Mouse (Mus musculus) ZHBTc4 (cell line): Measurements from ENCODE around the gene Ankrd34a.
A peak's percentile ranks its signal among the peaks of the same experiment; 100 is the strongest.

ENCODE experiments used
- DNase-seq: peaks from one replicate; pipeline ENCODE4 v3.0.0-alpha.2; 2011; ENCODE audit warnings: low read depth, low spot score

The Ankrd34a gene

DNA sequence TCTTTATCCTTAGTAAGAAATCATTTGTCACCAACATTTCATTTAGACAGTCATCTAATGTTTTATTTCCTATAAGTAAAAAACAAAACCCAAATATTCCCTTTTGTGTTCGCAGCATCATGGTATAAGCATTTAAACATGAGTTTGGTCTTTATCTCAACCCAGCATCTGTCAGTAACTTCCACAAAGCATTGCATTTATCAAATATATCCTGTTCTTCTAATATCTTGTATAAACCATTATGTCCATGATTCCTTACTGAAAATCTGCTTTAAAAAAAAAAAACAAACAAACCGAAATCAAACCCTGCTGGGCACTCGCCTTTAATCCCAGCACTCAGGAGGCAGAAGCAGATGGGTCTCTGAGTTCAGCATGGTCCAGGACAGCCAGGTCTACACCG, 10.2 kb downstream of the Ankrd34a start:
- no peak for DNase-seq

- no peak for DNase-seq
Measured at GRCm38 (mm10) chr3:96617941-96618340, 21.5 kb downstream of the Ankrd34a start.

DNA sequence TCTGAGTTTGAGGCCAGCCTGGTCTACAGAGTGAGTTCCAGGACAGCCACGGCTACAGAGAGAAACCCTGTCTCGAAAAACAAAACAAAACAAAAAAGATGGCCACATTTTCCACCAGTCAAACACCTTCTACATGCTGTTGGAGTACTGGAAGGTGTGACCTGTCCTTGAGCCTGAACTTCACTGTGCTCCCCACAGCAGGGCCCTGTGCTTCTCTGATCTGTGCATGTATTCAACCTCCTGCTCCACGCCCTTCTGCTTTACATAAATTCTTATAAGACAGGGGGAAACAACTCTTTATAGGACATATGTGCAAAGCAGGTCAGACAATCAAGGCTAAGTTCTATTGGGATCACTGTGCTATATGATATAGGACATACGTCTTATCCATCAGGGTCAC, 26.8 kb downstream of the Ankrd34a start:
- DNase-seq: peak; percentile 66

GRCm38 (mm10) chr3:96629729-96630600, 33.5 kb downstream of the Ankrd34a start, which contains the start of gene Rbm8a:
Gene Rbm8a (plus strand): TSS chr3:96629933.
- peak; percentile 99 for DNase-seq

GRCm38 (mm10) chr3:96632058-96632457, 35.6 kb downstream of the Ankrd34a start:
- no peak for DNase-seq

DNA sequence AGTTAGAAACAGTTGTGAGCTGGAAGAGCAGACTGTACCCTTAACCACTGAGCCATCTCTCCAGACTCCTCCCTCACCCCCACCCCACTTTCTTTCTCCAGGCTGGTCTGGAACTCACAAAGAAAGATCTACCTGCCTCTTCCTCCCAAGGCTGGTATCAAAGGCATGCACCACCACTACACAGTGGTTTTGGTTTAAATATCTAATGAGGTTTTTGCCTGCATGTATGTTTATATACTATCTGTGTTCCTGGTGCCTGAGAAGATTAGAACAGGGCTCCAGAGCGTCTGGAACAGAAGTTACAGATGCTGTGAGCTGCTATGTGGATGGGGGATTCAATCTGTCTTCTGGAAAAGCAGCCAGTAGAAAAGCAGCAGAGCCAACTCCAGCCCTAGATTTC, 37.6 kb downstream of the Ankrd34a start:
- no peak for DNase-seq

GRCm38 (mm10) chr3:96634928-96635879, 38.8 kb downstream of the Ankrd34a start, which contains the start of the genes Pex11b and Gm42957:
Gene Pex11b (plus strand): TSS chr3:96635376.
Gene Gm42957 (plus strand): TSS chr3:96635474.
- DNase-seq: peak; percentile 97

DNA sequence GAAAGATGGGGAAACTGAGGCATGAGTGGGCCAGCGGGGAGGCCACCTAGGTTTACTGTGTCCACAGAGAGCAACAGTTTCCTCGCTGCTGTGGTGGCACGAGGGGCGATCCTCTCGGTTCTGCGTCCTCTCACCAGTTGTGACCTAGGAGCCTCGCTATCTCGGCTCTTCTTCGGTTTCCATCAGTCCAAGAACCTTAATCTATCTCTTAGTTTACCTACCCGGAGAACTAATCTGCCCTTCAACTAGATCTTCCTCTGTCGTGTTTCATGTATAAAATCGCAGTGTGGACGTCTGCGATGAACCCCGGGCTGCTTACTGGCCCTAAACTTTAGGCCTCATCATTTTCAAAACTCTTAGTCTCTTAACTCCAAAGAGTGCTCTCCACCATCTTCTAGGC, 39.5 kb downstream of the Ankrd34a start:
- no peak for DNase-seq

GRCm38 (mm10) chr3:96636448-96636847, 40.0 kb downstream of the Ankrd34a start:
- no peak for DNase-seq

DNA sequence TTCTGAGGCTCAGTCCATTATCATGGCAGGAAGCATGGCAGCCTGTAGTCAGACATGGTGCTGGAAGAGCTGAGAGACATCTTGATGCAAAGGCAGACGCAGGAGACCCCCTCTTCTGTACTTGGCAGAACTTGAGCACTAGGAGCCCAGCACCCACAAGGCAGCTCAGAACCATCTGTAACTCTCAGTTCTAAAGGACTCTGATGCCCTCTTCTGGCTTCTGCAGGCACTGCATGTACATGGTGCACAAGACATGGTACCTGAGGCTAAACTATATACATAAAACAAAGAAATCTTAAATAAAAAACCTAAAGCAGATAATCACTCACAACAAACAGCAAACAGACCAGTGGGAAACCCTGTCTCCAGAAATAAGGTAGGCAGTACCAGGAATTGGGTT, 42.8 kb downstream of the Ankrd34a start:
- DNase-seq: peak; percentile 83

- DNase-seq: peak; percentile 65
Measured at GRCm38 (mm10) chr3:96645018-96645649, 48.7 kb downstream of the Ankrd34a start, which contains the start of gene Itga10. Gene Itga10 (plus strand): TSS chr3:96645584.

- no peak for DNase-seq
Measured at GRCm38 (mm10) chr3:96647365-96647764, 50.9 kb downstream of the Ankrd34a start.
